Mouse (Mus musculus) embryo, embryonic 11.5 days (tissue): ENCODE results near the gene Kat7.

ENCODE experiments used
- DNase-seq: peaks from one replicate; pipeline ENCODE4 v3.0.0-alpha.2; 2012; ENCODE audit warnings: low read depth, low spot score

Kat7 gene

DNA sequence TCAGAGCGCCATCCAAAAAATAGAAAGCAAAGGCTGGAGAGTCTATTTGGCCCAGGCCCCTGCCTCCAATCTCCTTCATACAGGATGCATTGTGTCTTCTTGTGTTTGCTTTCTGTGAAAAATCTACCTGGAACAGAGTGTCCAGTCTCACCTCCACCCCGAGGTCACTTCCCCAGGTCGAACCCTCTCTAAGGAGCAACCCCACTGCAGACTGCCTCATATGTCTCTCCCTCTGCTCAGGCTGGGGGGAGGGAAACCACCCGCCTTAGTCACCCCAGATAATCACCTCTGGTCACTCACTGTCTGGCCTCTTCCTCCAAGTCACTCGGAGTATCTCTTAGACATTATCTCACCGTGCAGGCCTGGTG is 77.7 kb downstream of the Kat7 start:
- DNase-seq, result no peak

DNA sequence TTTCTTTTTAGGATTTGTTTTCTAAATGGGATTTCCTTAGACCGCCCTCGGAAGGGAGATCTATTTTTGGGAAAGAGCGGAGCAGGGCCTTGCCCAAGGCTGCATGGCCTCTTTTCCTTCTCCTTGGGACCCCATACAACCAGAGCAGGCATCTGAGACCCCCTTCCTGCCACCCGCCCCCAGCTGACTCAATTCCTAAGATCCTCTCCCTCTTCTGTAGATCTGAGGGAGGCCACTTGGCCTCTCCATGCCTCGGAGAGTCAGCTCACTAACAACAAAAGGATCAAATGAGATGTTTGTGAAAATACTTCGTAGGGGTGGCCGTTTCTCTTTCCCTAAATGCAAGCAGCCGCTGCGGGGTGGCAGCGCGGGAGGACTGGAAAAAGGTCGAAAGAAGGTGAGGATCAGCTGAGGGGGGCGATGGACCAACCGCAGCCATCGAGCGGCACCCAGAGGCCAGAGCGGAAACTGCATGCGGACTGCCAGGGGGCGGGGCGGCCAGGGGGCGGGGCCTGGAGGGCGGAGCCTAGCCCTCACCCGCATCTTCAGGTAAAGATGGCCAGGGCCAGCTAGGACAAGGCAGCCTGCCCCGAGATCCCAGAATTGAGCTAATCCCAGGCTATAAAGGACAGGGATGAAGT is 78.2 kb downstream of the Kat7 start:
- DNase-seq, result no peak

DNA sequence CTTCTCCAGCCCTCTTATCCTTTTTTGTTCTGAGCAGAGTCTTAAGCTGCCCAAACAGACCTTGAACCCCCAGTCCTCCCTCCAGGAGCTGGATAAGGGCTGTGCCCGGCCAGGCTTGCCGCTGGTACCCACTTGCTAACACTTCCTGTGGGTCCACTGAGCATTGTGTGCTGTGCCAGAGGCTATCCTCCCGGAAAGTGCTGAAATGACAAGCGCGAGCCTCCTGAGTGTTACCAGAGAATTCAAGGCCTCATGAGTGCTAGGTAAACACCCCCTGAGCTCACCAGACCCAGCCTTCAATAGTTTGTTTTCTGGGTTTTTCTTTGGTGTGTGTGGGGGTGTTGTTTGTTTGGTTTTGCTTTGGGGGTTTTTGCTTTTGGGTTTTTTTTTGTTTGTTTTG is 82.6 kb downstream of the Kat7 start:
- no peak for DNase-seq

DNA sequence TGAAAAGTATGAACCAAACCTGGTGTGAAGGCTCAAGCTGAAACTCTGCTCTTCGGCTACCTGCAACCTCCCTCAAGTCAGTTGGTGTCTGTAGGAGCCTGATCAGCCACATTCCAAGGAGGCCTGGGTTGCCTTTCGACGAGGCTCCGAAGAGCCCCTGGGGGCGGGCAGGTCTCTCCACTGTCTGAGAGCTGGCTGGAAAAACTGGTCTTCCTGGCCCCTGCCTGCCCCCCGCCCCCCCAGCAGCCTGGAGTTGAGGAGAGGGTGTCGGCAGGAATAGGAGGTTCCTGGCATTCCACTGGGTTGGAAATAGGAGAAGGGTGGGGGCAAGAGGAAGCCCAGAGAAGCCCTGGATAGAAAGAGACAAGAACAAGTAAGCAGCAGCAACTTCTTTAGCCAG is 84.6 kb downstream of the Kat7 start:
- DNase-seq, result no peak
